In genomic region chr17:15352869-15353610, GRCm38 (mm10) we compare ENCODE assay signal across 16 mouse cellular contexts. TPM values are rescaled to one million over a fixed set of nuclear protein-coding genes. Genes with fewer than 3 reads are reported as not detected.
A peak's percentile ranks its signal among the peaks of the same experiment; 100 is the strongest.
DNase-seq lines count a peak whose midpoint lies in the region; ATAC-seq lines count a peak whose summit lies in the region.
"Had no signal": no experiment of that assay in that cellular context is flagged by ENCODE, and none has a peak within 500 bp of the region (broad histone marks: within the 10 kb centered on the region; RNA-seq: fewer than 3 reads in every experiment).

No protein-coding gene starts in this region.

- no peaks in the 10 kb centered on the region for H3K36me3 ChIP-seq in midbrain, embryonic 11.5 days (ENCODE audit: control insufficient read depth, insufficient read depth, low read length)
- H3K36me3 ChIP-seq: forebrain, embryonic 10.5 days; hindbrain, embryonic 13.5 days; liver, embryonic 13.5 days had no signal

- no peaks in the 10 kb centered on the region for H3K9me3 ChIP-seq in midbrain, embryonic 11.5 days (ENCODE audit: control insufficient read depth, low read length)
- H3K9me3 ChIP-seq: forebrain, embryonic 10.5 days; hindbrain, embryonic 13.5 days; liver, embryonic 13.5 days had no signal

- H3K4me3 ChIP-seq in midbrain, embryonic 11.5 days (ENCODE audit: low read depth, low read length) = no peak overlapping the region
- H3K4me3 ChIP-seq: forebrain, embryonic 10.5 days; hindbrain, embryonic 13.5 days; liver, embryonic 13.5 days had no signal

- WGBS in midbrain, embryonic 11.5 days = 81% methylated on average over 10 of the region's 10 CpGs

- no peaks in the 10 kb centered on the region for H3K27me3 ChIP-seq in midbrain, embryonic 11.5 days (ENCODE audit: control insufficient read depth, insufficient read depth, low read length)
- H3K27me3 ChIP-seq: hindbrain, embryonic 13.5 days; liver, embryonic 13.5 days had no signal

- H3K9ac ChIP-seq in midbrain, embryonic 11.5 days (ENCODE audit: low read length) = no peak overlapping the region
- H3K9ac ChIP-seq: hindbrain, embryonic 13.5 days; liver, embryonic 13.5 days had no signal

- no peaks in the 10 kb centered on the region for H3K4me1 ChIP-seq in midbrain, embryonic 11.5 days (ENCODE audit: control insufficient read depth, insufficient read depth, low read length)
- H3K4me1 ChIP-seq: forebrain, embryonic 10.5 days; hindbrain, embryonic 13.5 days; liver, embryonic 13.5 days had no signal

- no peak overlapping the region for H3K27ac ChIP-seq in midbrain, embryonic 11.5 days (ENCODE audit: low read depth, low read length)
- H3K27ac ChIP-seq: forebrain, embryonic 10.5 days; hindbrain, embryonic 13.5 days; liver, embryonic 13.5 days had no signal

- ATAC-seq in frontal cortex, adult (ENCODE audit: low TSS enrichment) = peak; percentile 95
- ATAC-seq in granulocyte monocyte progenitor cell, adult 5-6 weeks (replicated peaks; ENCODE audit: poor library complexity, severe bottlenecking) = peak; percentile 81
- no peak for ATAC-seq in midbrain, embryonic 11.5 days (ENCODE audit: low FRiP score)

- H3K4me2 ChIP-seq in midbrain, embryonic 11.5 days = no peak overlapping the region
- H3K4me2 ChIP-seq: hindbrain, embryonic 13.5 days; liver, embryonic 13.5 days had no signal

- no peak for DNase-seq in frontal cortex, postnatal 14 days (ENCODE audit: low spot score in 2 of 2)
- peak; percentile 10 for DNase-seq in layer of hippocampus, adult 11-12 months (ENCODE audit: low spot score)
- DNase-seq in layer of hippocampus, postnatal 14 days (ENCODE audit: low spot score in 2 of 2) = no peak
- DNase-seq in 416B (ENCODE audit: low read depth) = peak; percentile 24
- DNase-seq in urinary bladder, postnatal 14 days (ENCODE audit: low spot score) = no peak
- DNase-seq in midbrain, embryonic 11.5 days (ENCODE audit: low spot score, missing footprints) = no peak
- DNase-seq: cerebellum, adult 18-20 months; gastrocnemius, postnatal 10 days; kidney, adult 9 months; liver, embryonic 13.5 days; right cerebral cortex, postnatal 4 days had no signal

RNA-seq across cellular contexts. Expression of gene Dll1, which starts 23.6 kb away (rescaled TPM):
- 10 to 100 TPM; 10.6 to 12.3 TPM for total RNA-seq in layer of hippocampus, postnatal 14 days (2021)
- not detected in 2 replicates for total RNA-seq in granulocyte monocyte progenitor cell, adult 5-6 weeks (2014; fragmentation: Nextera tagmentation)
- 0.26 TPM in 1 of 2 replicates, not detected in the other for total RNA-seq in granulocyte monocyte progenitor cell, adult 5-6 weeks (2017)
- 61.4 and 68.6 TPM in 2 replicates for polyA plus RNA-seq in midbrain, embryonic 11.5 days (2014; fragmentation: Nextera tagmentation; extraction: Ambion mirVana)
- total RNA-seq: MEL had no signal

RNA-seq across cellular contexts. Expression of gene Fam120b, which starts 43.0 kb away (rescaled TPM):
- 10 to 100 TPM; 33.4 to 34.9 TPM for total RNA-seq in layer of hippocampus, postnatal 14 days (2021)
- total RNA-seq in granulocyte monocyte progenitor cell, adult 5-6 weeks (2014; fragmentation: Nextera tagmentation) = 11.0 and 16.5 TPM in 2 replicates
- 11.1 and 12.4 TPM in 2 replicates for total RNA-seq in granulocyte monocyte progenitor cell, adult 5-6 weeks (2017)
- 32.2 and 36.3 TPM in 2 replicates for polyA plus RNA-seq in midbrain, embryonic 11.5 days (2014; fragmentation: Nextera tagmentation; extraction: Ambion mirVana)

Comparison
In these comparisons a context has a peak if more than half of its experiments do, and no peak if none do; other contexts are left out.
1. DNase-seq: peak in layer of hippocampus, adult 11-12 months (single experiment) and 416B (single experiment); none in frontal cortex, postnatal 14 days (0 of 2), layer of hippocampus, postnatal 14 days (0 of 2), urinary bladder, postnatal 14 days (single experiment) and midbrain, embryonic 11.5 days (single experiment).
2. RNA of gene Dll1, which starts 23.6 kb away (total RNA-seq): 10.6 to 12.3 TPM in layer of hippocampus, postnatal 14 days; 0.26 TPM in granulocyte monocyte progenitor cell, adult 5-6 weeks; every median in the first group is over 4 times any median in the second.